Mouse (Mus musculus): ENCODE measurements around the gene Tanc1.
A peak's percentile ranks its signal among the peaks of the same experiment; 100 is the strongest.
"Not testable (repeated sequence)": the region's sequence is repeated elsewhere in the genome, so short reads cannot be mapped to it uniquely, and the experiment has no call there.

Gene Tanc1

DNA sequence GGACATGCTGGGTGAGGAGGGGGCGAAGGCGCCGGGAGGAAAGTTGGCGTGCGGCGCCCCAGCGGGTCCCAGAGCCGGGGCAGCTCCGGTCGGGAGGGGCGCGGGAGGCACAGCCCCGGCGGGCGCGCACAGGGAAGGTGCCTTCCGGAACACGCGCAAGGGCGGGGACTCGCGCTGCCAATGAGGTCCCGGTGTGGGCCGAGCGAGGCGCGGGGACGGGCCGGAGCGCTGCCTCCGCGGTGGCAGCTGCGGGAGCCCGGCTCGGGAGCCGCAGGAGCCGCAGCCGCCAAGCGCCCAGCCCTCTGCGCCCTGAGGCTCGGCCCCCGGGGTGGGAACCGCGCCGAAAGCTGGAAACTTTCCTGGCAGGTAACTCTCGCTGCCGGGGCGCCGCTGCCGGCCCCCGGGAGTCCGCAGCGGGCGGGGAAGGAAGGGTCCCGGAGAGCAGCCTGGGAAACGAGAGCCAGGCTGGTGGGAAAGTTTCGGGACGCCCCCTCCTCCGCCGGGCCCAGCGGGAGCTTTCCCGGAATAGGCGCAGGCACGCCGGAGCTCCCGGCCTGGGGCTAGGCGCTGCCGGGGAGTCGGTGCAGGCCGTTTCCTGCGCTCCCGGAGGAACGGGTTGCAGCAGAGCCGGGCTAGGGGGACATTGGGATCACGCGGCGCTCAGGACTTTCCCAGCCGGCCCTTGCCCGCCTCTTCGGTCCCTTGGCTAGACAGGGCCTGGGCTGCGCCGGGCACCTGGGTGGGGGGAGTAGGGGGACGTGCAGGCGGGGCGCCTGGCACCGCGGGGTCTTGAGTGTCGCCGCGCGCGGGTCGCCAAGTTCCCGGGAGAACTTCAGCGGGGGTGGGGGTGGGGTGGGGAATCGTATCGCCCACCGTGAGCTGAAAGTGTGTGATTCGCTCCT is at the start of gene Tanc1:
TSS of gene Tanc1 (plus strand) at position 212 of the 902 bp plus-strand sequence.
- peak; percentile 65 to 72 for DNase-seq (ENCODE audit: low read depth in 2 of 2, low spot score in 2 of 2)

DNA sequence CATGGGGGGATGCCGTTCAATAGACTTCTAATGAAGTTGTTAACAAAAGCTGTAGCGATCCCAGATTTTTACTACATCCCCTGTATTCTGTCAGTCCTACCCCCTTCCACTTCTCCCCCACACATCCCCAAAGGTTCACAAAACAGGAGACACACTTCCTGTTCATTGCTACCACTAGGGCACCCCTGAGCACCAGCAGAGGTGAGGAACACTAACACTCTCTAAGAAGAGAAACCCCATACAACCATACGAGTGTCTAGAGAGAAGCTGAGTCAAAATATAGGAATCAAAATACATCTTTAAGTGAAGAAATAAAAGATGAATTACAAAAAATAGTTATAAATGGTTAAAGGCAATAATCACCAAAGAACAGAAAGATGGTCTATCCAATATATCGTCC is 49.6 kb upstream of the Tanc1 start:
- DNase-seq (ENCODE audit: low read depth in 2 of 2, low spot score in 2 of 2), result no peak

DNA sequence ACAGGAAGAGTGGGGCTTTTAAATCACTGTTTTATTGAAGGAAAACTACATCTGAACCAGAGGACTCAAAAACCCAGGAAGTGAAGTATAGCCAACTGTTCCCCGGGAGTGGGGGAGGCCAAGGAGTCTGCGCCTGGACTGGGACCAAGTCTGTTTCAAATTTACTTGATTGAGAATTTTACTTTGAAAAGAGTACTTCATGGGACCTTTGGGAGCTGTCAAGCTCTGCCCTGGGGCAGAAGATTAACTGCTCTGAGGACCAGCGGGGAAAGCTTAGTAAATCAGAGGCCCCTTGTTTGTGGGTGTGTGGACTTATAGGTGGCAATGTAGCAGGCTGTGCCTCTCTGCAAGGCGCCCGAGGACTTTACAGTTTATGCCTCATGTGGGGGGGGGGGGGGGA is 49.1 kb upstream of the Tanc1 start:
- no peak for DNase-seq (ENCODE audit: low read depth in 2 of 2, low spot score in 2 of 2)

DNA sequence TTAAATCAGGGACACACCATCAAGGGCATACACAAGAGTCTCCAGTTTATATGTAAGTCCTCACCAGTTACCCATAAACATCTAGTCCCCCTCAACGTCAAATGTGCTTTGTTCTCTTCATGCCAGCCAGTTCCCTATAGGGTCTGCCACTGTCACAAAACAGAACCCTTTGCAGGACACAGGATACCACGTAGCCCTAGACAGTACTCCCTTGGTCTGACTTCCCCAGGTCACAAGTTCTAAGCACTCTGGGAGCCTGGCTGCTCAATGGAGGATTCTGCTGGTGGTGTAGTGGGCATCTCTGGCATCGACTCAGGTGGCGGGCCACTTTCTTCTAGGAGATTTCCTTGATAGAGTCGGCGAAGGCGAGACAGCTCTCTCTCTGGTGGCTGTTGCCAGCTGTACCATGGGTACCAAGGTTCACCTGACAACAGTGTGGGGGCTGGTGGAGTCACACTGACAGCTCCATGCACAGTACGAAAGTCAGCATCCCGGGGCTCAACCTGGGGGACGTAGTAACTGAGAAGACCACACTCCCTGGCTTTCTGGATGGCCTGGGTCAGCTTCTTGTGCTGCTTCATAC is 47.7 kb upstream of the Tanc1 start:
- DNase-seq (ENCODE audit: low read depth in 2 of 2, low spot score in 2 of 2), result not testable (repeated sequence)

DNA sequence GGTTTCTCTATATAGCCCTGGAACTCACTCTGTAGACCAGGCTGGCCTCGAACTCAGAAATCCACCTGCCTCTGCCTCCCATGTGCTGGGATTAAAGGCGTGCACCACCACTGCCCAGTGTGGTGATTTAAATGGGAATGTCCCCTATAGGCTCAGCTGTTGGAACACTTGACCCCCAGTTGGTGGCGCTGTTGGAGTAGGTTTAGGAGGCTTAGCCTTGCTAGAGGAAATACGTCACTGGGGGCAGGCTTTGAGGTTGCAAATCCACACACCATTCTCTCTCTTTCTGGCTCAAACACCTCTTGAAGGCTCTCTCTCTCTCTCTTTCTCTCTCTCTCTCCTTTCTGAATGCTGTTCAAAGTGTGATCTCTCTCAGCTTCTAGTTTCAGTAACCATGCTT is 46.9 kb upstream of the Tanc1 start:
- no peak for DNase-seq (ENCODE audit: low read depth in 2 of 2, low spot score in 2 of 2)

DNA sequence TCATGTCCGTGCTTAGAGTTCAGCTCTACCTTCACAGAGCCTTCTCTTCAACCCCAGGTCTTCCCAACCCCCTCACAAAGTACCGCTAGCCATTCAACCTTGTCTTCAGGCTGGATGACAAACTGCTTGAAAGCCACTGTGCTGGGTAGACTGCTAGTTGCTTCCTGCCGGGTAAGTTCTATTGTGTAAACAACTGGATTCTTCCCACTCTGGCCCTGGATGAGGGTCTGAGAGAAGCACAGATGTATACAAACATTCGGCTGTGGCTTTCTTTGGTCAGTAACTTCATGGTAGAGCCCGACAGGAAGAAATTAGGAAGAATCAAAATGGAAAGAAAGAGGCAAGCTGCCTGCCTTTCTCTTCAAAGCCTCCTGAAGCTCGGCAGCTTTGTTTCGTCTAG is 30.9 kb upstream of the Tanc1 start:
- no peak for DNase-seq (ENCODE audit: low read depth in 2 of 2, low spot score in 2 of 2)

DNA sequence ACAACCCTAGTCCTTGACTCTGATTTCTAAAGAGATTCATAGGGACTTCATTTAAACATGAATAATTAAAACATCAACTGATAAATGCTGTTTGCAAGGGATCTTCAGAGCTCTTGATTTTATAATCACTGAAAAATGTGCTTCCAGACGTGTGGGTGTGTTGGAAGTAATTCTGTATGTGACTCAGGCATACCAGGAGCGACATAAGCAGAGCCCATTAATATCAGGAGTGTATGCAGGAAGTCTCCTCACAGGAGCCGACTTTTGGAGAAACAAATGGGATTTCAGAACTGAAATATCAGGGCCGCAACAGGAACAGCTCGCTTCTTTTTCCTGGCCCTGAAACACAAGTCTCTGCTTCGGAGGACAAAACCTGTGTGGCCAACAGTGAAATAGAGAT is 27.9 kb upstream of the Tanc1 start:
- no peak for DNase-seq (ENCODE audit: low read depth in 2 of 2, low spot score in 2 of 2)

DNA sequence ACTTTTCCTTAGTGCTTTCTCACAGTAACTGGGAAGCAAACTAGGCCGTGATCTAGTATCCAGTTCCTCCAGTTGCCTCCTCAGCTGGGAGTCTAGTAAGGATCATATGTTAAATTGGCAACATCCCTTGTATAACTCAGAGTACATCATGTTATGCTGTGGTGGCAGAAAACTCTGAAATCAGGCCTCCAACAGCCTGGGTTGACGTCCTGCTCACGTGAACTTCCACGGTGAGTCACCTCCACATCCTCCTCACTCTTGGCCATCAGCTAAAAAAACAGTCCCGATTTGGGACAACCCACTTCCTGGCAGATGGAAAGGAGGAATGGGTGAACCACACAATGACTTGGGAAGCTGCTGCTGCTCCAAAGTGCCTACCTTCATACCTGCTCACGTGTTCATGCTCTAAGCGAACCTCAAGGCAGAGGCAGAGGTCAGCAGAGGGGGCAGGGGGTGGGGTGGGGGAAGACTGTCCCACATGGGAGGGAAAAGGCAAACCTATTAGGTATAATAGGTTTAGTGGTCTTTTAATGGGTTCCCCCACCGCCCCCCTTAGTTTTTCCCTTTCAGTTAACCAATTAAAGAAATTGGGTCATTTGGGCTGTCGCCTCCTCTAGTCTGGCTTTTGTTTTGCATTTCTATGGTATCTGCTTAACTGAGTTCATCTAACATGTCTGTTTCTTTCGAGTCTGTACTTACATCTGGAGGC is 24.3 kb upstream of the Tanc1 start:
- DNase-seq (ENCODE audit: low read depth in 2 of 2, low spot score in 2 of 2), result no peak

DNA sequence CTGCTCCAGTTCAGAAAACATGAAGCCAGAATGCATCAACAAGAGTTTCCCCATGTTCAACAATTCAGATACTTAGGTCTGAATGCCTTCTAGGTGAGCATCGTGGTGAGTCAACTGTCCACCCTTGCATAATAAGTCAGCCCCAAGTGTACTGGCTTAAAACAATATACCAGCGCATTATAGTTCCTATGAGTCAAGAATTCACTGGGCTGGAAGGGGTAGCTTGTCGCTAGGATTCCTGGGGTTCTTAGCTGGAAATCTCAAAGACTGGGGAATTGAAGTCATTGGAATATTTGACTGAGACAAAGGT is 23.8 kb upstream of the Tanc1 start:
- no peak for DNase-seq (ENCODE audit: low read depth in 2 of 2, low spot score in 2 of 2)

DNA sequence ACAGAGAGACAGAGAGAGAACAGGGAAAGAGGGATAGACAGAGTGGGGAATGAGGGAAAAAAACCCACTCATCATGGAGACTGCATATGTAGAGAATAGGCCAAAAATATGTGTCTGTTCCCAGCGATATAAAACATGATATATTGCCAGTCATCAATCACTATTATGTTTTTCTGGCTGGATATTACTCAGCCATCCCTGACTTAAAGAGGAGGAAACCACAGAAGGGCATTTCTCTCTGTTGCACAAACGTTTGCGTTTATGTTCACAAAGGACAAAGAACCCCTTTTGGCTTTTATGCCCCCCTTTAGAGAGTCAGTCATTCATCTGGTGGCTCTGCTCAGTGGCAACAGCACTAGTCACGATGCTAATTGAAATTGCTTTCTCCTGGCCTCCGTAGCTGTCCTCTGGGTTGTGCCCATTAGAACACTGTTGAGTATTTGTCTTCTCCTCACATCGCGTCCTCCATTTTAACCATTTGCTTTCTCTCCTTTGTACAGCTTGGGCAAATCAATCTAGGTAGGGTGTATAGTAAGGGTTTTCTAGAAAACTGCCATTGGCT is 18.4 kb upstream of the Tanc1 start:
- DNase-seq (ENCODE audit: low read depth in 2 of 2, low spot score in 2 of 2), result no peak

DNA sequence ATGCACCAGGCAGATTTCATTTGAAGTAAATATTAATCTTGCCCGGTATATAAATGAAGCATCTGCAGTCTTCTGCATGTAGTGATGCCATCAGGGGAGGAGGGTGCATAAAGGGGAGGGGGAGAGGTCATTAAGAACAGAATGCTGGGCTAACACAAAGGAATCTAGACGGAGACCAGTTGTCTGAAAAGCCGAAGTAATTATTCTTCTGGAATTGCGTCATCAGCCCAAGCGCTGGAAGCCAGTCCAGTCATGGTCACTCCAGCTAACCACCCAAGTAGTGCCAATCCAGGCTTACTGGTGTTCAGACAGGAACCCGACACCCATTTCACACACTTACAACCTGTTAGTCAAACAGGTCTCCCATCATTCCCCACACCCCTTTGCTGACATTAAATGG is 17.7 kb upstream of the Tanc1 start:
- no peak for DNase-seq (ENCODE audit: low read depth in 2 of 2, low spot score in 2 of 2)

DNA sequence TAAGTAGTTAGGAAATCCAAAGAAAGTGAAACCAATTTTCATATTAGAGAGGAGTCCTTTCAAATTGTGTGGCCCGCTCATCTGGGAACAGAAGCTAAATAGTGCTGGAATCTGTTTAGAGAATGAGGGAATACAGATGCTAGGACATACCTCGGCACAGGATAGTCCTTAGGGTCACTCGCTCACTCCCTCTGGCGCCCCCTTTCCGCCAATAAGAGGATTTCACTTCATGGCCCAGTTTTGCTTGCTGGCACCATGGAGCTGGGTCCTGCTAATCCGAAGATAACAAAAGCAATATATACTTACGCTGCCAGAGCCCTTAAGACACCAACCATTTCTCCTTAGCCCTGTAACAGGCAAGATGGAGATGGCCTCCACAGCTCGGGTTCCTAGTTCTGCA is 15.3 kb upstream of the Tanc1 start:
- no peak for DNase-seq (ENCODE audit: low read depth in 2 of 2, low spot score in 2 of 2)

DNA sequence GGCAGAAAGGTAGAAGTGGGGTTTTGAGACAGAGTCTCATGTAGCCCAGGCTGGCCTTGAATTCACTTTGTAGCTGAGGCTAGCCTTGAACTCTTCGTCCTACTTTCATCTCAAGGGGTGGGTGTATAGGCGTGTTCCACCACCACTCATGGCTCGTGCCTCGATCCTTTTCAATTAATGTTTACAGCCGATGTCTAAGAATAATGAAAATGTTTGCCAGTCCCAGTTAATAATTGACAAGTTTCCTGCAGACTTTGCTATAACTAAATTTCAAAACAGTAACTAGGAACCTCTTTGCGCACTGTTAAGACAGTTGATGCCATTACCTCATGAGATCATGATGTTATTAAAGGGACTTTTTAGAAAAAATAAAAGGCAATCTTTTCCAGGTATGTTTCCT is 13.6 kb upstream of the Tanc1 start:
- no peak for DNase-seq (ENCODE audit: low read depth in 2 of 2, low spot score in 2 of 2)

DNA sequence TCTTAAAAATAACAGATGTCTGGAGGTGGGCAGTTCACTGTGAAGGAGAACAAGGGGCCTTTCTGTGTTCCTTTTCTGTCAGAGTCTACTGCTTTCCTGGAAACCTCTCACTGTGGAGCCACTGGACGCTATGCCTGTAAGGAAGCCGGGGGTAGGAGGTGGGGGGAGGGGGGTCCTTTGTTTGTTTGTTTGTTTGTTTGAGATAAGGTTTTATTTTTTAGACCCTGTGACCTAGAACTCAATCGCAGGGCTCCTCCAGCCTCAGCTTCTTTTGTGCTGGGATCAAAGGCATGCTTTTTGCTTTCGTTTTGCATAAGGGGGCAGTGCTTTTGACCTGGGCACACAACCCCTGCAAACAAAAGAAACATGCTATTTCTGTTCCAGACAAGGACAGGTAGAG is 12.9 kb upstream of the Tanc1 start:
- no peak for DNase-seq (ENCODE audit: low read depth in 2 of 2, low spot score in 2 of 2)

DNA sequence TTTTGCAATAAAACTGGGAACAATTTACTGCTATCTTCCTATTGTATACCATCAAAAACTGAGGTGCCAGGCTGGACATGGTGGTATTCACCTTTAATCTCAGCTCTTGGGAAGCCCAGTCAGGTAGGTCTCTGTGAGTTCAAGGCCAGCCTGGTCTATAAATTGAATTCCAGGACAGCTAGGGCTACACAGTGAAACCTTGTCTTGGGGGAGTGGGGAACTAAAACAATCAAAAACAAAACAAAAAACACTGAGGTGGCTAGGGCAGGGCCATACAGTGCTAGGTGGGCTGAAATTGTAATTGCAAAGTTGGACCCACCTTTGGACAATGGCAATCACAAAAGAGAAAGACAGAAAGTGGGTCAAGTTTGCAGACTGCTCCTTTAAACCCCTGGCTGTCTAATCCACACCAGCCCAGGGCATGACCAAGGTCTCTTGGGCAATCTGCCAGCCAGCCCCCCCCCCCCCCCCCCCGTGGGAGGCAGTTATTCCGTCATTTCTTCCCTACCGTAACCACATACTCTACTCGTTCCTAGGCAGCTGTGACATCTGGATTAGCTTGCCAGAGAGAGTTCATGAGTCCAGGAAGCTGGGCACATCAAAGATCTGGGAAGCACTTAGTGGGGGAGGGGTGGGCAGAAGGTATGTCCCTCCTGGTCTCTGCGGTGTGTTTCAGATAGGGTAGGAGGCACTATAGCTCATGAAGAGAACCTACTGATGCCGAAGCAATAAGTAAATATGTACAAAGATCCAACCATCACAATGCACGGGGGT is 12.3 kb upstream of the Tanc1 start:
- no peak for DNase-seq (ENCODE audit: low read depth in 2 of 2, low spot score in 2 of 2)

DNA sequence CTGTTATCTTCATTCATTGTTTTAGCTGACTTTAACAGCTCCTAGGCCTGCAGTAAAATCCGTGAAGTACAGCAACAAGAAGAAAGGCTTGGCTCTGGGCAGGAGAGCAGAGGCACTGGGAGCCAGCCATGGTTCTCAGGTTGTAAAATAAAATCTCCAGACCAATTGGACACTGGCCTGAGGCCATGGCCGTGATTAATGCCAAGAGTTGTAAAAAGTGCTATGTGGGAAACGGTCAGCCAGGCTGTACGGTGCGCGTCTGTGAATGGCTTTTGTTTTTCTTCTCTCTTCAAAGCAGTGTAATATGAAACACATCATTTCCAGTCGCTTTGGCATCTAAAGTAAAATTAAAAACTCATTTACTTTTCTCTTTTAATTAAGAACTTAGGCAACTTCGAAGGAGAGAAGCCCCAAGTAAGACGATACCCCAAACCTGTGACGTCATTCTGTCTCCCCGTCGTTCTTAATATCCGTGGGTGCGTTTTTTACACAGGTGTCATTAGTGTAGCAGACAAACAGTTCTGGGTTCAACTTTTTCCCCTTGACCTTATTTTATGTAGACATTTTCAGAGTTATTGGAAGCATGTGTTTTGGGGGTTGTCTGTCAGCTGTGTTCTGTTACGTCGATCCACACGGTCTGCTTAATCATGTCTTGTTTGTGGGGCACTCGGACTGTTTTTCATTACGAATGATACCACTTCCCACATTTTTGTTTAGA is 11.6 kb upstream of the Tanc1 start:
- no peak for DNase-seq (ENCODE audit: low read depth in 2 of 2, low spot score in 2 of 2)

DNA sequence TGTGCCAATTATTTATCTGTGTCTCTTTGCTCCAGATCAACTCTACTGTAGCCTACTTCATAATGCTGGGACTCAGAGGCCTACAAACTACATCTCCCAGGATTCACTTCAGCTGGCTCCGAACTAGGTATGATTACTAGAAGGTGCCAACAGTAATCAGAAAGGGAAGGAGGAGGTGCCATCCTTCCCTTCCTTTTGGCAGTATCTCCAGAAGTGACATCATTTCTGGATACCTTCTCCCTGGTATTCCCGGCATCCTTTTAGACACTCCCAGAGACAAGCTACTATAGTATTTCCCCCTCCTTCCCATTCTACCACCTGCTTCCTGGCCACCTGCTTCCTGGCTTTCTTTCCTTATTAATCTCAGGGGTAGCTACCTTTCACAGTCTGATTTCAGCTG is 10.9 kb upstream of the Tanc1 start:
- no peak for DNase-seq (ENCODE audit: low read depth in 2 of 2, low spot score in 2 of 2)

DNA sequence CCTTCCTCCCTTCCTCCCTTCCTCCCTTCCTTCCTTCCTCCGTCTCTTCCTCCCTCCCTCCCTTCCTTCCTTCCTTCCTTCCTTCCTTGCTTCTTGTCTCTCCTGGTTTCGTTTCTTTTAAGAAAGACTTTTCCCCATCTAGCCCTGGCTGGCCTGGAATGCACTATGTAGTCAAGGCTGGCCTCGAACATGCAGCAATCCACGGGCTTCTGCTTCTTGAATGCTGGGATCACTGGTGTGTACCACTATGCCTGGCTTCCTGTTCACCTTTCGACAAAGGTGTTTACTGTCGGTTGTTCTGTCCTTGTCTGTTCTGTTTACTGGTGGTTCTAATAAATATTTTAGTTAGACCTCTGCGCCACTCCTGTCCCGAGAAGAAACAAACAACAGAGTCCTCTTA is 10.4 kb upstream of the Tanc1 start:
- DNase-seq (ENCODE audit: low read depth in 2 of 2, low spot score in 2 of 2), result no peak

DNA sequence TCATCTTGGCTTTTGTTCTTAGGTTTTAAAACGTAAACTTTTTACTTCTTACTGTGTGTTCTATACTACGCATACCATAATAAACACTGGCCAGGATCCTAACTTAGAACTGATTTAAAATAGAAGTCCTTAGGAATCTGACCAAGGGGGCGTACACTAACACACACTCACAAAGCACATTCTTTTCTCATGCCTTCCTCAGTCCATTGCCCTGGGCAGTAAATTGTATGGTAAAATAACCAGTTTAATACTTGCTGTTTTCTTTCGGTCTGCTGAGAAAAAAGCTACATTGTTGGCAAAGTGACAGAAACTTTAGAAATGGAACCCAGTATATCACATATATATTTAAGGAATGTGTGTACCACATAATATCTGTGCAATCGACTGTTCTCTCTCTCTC is 2.9 kb upstream of the Tanc1 start:
- DNase-seq (ENCODE audit: low read depth in 2 of 2, low spot score in 2 of 2), result no peak

DNA sequence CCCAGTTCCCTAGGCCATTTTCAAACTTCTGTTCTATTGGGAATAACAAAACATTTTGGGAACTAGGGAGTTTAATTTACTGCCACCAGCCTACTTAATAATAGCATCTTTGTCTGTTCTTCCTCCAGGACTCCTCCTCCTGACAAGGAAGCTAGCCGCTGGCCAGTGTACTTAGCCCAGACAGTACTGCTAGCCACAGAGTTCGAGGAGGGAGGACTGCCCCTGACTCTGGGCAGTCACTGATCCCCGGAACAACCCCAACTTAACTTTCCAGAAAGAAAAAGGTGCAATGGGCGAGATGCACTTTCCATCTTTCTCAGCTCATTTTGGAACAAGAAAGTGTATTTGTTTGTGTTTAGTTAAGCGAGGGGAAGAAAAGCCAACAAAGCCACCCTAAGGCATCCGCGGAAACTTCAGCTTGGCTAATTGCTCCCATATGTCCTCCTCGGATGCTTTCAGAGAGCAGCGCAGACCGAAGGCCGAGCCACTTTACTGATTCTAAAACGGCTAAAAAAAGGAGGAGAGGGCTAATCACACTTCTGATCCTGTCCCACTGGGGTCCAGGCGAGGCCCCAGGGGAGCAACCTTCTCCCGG is 529 bp upstream of the Tanc1 start:
- DNase-seq (ENCODE audit: low read depth in 2 of 2, low spot score in 2 of 2), result no peak

Measured in CD8-positive naive resting alpha-beta T cell, adult 2 months (primary cell).